Mouse (Mus musculus) heart, adult 2 months (tissue): Measurements from ENCODE around the gene Ngb.

Experiments used
- CTCF ChIP-seq: fragments of 200-600 bp; IDR thresholded peaks from 2 replicates; pipeline ENCODE4 v1.8.1; 2022; ENCODE audit warnings: antibody characterized with exemption, mild to moderate bottlenecking, moderate library complexity
- EP300 ChIP-seq: fragments of 200-500 bp; IDR thresholded peaks from 2 replicates; pipeline ENCODE4 v1.6.1; 2011; ENCODE audit warnings: low read depth, low read length, control low read depth; ENCODE audit not compliant: insufficient read depth
- POLR2A ChIP-seq: fragments of 200-500 bp; IDR thresholded peaks from 2 replicates; pipeline ENCODE4 v1.6.1; 2011; ENCODE audit warnings: mild to moderate bottlenecking, low read depth, low read length, control low read depth; ENCODE audit not compliant: insufficient read depth

DNA sequence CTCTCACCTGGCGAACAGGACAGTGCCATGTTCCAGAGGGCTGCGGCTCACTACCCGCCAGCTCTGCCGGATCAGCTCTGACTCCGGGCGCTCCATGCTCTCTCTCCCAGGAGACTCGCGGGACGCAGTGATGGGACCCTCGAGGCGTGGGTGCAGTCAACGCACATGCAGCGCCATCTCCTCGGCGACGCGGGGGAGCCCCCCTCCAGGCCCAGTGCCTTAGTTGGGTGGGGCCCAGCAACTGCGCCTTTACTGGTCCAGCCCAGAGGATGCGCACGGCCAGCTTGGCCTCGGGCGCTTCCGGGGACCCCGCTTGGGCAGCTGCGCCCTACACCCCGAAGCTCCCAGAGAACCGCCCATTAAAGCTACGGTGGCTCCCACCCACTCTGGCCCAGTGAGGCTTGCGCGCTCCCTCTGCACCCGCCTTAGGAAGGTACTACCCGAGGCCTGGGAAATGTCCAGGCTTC, at the start of gene Ngb:
- TF ChIP-seq EP300 = no peak
- TF ChIP-seq POLR2A = no peak
- TF ChIP-seq CTCF = no peak
